Mouse (Mus musculus) spleen, postnatal 4 days (tissue): ENCODE results near the gene Cpa5.

Source experiments
- DNase-seq, 2 experiments: peaks; one replicate each; pipeline ENCODE4 v3.0.0; 2022; ENCODE audit warnings: low spot score in 2 of 2

The Cpa5 gene

GRCm38 (mm10) chr6:30610710-30611109 is at the start of gene Cpa5:
Gene Cpa5, plus strand, starts transcription at chr6:30611010.
- no peak for DNase-seq

- DNase-seq: no peak
Measured at GRCm38 (mm10) chr6:30562132-30562531, 48.7 kb upstream of the Cpa5 start.

GRCm38 (mm10) chr6:30563575-30563974 is 47.2 kb upstream of the Cpa5 start:
- no peak for DNase-seq

- DNase-seq: no peak
Measured at GRCm38 (mm10) chr6:30564051-30564450, 46.8 kb upstream of the Cpa5 start.

GRCm38 (mm10) chr6:30568069-30568468 is 42.7 kb upstream of the Cpa5 start, which contains the start of gene Cpa4:
Gene Cpa4, plus strand, starts transcription at chr6:30568369.
- no peak for DNase-seq

GRCm38 (mm10) chr6:30569331-30569730 is 41.5 kb upstream of the Cpa5 start:
- no peak for DNase-seq

- no peak for DNase-seq
Measured at GRCm38 (mm10) chr6:30570012-30570411, 40.8 kb upstream of the Cpa5 start.

- DNase-seq: no peak
Measured at GRCm38 (mm10) chr6:30572456-30573311, 38.1 kb upstream of the Cpa5 start.

GRCm38 (mm10) chr6:30573380-30573779 is 37.4 kb upstream of the Cpa5 start:
- no peak for DNase-seq

GRCm38 (mm10) chr6:30574945-30575344 is 35.9 kb upstream of the Cpa5 start:
- no peak for DNase-seq

GRCm38 (mm10) chr6:30576477-30577203 is 34.2 kb upstream of the Cpa5 start:
- no peak for DNase-seq

- DNase-seq: no peak
Measured at GRCm38 (mm10) chr6:30579961-30580840, 30.6 kb upstream of the Cpa5 start.

- no peak for DNase-seq
Measured at GRCm38 (mm10) chr6:30580841-30581176, 30.0 kb upstream of the Cpa5 start.

GRCm38 (mm10) chr6:30586886-30587442 is 23.8 kb upstream of the Cpa5 start:
- no peak for DNase-seq

GRCm38 (mm10) chr6:30589819-30590218 is 21.0 kb upstream of the Cpa5 start:
- DNase-seq: no peak

- no peak for DNase-seq
Measured at GRCm38 (mm10) chr6:30591851-30592404, 18.9 kb upstream of the Cpa5 start.

- no peak for DNase-seq
Measured at GRCm38 (mm10) chr6:30592417-30592974, 18.3 kb upstream of the Cpa5 start.

GRCm38 (mm10) chr6:30594364-30594763 is 16.4 kb upstream of the Cpa5 start:
- no peak for DNase-seq

- no peak for DNase-seq
Measured at GRCm38 (mm10) chr6:30596230-30596898, 14.4 kb upstream of the Cpa5 start.

GRCm38 (mm10) chr6:30600033-30600432 is 10.8 kb upstream of the Cpa5 start:
- DNase-seq: no peak

GRCm38 (mm10) chr6:30600995-30601394 is 9.8 kb upstream of the Cpa5 start:
- DNase-seq: no peak
